Mouse (Mus musculus): ENCODE results near the gene Gpc4. TPM values are rescaled to one million over a fixed set of nuclear protein-coding genes. Genes with fewer than 3 reads are reported as not detected.

Gene Gpc4
- polyA plus RNA-seq (2012; ENCODE audit: insufficient read depth, low replicate concordance) = 1.6 and 3.6 TPM in 2 replicates

DNA sequence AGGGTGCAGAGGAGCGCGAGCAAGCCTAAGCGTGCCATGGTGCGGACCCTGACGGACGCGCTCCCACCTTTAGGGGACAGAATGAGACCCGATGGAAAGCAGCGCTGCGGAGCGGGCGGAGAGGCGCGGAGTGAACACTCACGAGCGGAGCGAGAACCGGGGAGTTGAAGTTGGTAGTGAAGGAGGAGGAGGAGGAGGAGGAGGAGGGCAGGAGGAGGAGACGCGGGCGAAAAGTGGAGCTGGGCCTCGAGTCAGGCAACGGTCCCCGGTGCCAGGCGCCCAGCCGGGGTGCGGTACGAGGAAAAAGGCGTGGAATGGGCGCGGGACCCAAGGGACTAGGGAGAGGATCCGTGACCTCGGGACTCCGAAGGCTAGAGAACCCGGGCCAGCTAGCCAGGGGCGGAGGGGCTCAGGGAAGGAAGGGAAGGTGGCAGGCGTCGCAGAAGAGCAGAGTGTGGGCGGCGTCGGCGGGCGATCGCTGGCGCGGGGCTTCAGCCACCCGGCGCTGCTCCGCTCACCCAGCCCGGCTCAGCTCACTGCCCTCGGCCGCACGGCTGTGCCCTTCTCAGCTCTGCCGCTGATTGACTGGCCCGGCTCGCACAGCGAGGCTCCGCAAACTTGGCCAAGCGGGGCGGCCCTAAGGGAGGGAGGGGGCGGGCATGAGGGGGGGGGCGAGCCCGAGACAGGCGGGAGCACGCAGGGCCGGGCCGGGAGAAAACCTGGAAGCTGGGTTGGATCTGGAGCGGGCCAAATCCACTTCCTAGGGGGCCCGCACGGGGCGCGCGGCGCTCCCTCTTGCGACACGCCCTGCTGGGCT, at the start of gene Gpc4:
TSS of gene Gpc4 (minus strand) at position 515 of the 817 bp plus-strand sequence.
- Histone ChIP-seq H3K4me1 (peaks cover 3% of the 10 kb centered on the region; the same call in 1 of the 2 replicates), H3K4me3 (replicated peaks) (peak within 1 kb of the TSS; percentile 86), H3K27me3 (replicated peaks) (peaks cover 56% of the 10 kb centered on the region), H3K36me3 (replicated peaks; ENCODE audit: low read length) (no peaks in the 10 kb centered on the region), H3K9me3 (peaks cover 16% of the 10 kb centered on the region; the same call in 1 of the 2 replicates)
- no peak for TF ChIP-seq GATA1 (IDR thresholded peaks at IDR 0.05; ENCODE audit: borderline replicate concordance, low read length)

DNA sequence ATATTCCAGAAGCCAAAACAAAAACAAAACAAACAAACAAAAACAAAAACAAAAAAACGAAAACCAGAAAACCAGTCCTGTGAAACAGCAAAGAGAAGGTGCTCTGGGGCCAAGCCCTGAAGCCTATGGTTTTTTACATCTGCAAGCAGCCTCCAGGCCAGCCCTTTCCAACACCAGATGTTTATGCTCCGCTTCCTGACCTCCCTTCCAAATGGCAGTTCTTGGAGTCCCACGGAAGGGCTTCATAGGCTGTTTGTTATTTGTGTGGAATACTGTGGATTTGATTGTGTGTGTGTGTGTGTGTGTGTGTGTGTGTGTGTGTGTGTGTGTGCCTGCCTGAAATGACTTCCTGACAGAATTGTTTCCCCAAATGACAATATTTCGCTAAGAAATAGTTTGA, 47.8 kb upstream of the Gpc4 start:
- TF ChIP-seq FLI1 (IDR thresholded peaks at IDR 0.05; ENCODE audit: low read length) (no peak), GATA1 (IDR thresholded peaks at IDR 0.05; ENCODE audit: borderline replicate concordance, low read length) (no peak)
- H3K27me3 ChIP-seq (replicated peaks) = peaks cover 12% of the 10 kb centered on the region
- H3K4me3 ChIP-seq (replicated peaks) = no peak overlapping the region
- H3K9me3 ChIP-seq = peaks cover 7% of the 10 kb centered on the region
- H3K36me3 ChIP-seq (replicated peaks; ENCODE audit: low read length) = no peaks in the 10 kb centered on the region
- H3K4me1 ChIP-seq = no peaks in the 10 kb centered on the region

DNA sequence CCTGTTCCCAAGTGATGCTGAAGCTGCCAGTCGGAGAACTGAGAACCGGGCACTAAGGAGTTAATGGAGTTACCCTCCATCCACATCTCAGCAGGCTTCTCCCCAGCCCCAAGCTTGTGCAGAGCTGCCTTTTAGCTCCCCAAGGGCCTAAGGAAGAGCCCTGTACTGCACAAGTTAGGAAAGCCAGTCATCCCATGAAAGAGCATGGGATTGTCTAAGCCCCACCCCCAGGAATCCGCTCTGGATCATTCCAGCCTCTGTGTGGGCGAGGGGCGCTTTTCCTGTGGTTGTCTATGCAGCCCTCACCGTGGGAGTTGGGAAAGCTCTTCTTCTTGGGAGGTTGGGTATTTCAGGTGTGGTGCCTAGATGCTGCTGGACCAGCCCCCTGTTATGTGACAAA, 34.8 kb upstream of the Gpc4 start:
- Histone ChIP-seq H3K36me3 (replicated peaks; ENCODE audit: low read length) (no peaks in the 10 kb centered on the region), H3K4me3 (replicated peaks) (no peak overlapping the region), H3K9me3 (no peaks in the 10 kb centered on the region), H3K4me1 (no peaks in the 10 kb centered on the region), H3K27me3 (replicated peaks) (peaks cover 6% of the 10 kb centered on the region)
- TF ChIP-seq FLI1 (IDR thresholded peaks at IDR 0.05; ENCODE audit: low read length) = no peak
- TF ChIP-seq GATA1 (IDR thresholded peaks at IDR 0.05; ENCODE audit: borderline replicate concordance, low read length) = no peak

DNA sequence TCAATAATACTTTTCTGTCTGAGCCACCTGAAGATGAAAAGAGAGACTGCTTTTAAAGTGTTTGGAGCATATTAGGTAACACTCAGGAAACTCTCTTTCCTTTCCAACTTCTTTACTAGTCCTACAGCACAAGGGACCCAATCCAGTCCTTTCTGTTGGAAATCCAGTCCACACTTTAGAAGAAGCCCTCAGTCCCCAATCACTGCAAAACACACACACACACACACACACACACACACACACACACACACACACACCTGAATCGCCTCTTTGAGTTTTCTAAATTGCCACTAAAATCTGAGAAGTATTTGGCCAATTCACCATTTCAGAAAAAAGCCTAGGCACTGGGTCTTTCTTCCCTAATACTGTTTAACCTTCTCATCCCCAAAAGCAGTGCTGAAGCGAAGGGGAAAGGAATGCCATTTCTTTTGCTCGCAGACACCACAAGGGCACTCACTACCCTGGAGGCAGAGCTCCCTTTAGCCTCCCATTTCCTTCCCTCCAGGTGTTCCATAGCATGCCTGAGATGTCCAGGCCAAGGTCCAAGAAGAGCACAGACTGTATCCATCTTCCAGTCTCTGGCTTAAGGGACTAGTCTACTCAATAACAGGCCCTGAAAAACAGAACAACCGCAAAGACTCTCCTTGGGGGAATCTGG, 28.4 kb upstream of the Gpc4 start:
- H3K4me3 ChIP-seq (replicated peaks) = no peak overlapping the region
- H3K9me3 ChIP-seq = peaks cover 7% of the 10 kb centered on the region; the same call in 1 of the 2 replicates
- H3K36me3 ChIP-seq (replicated peaks; ENCODE audit: low read length) = no peaks in the 10 kb centered on the region
- no peaks in the 10 kb centered on the region for H3K4me1 ChIP-seq
- H3K27me3 ChIP-seq (replicated peaks) = peaks cover 12% of the 10 kb centered on the region
- TF ChIP-seq FLI1 (IDR thresholded peaks at IDR 0.05; ENCODE audit: low read length) = no peak
- no peak for TF ChIP-seq GATA1 (IDR thresholded peaks at IDR 0.05; ENCODE audit: borderline replicate concordance, low read length)

DNA sequence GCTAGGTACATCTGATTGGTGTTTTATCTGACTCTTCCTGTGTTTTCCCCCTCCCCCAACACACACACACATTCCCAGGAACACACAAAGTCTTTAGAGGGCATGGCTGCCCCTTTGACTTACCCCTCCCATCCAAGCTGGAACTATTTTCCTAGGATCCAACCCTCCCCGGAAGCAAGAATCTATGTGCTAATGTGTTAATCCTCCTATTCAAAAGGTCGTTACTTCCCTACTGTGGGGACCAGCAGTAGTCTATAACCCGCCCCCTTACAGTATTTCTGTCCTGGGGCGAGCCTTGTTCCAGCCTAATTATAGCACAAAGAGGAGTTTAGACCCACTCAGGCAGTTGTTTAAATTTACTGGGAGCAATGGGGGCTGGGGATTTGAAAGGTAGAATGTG, 24.0 kb upstream of the Gpc4 start:
- no peaks in the 10 kb centered on the region for H3K36me3 ChIP-seq (replicated peaks; ENCODE audit: low read length)
- peaks cover 16% of the 10 kb centered on the region for H3K27me3 ChIP-seq (replicated peaks)
- no peak for TF ChIP-seq GATA1 (IDR thresholded peaks at IDR 0.05; ENCODE audit: borderline replicate concordance, low read length)
- no peak for TF ChIP-seq FLI1 (IDR thresholded peaks at IDR 0.05; ENCODE audit: low read length)
- H3K4me3 ChIP-seq (replicated peaks) = no peak overlapping the region
- no peaks in the 10 kb centered on the region for H3K4me1 ChIP-seq
- peaks cover 7% of the 10 kb centered on the region; the same call in 1 of the 2 replicates for H3K9me3 ChIP-seq

DNA sequence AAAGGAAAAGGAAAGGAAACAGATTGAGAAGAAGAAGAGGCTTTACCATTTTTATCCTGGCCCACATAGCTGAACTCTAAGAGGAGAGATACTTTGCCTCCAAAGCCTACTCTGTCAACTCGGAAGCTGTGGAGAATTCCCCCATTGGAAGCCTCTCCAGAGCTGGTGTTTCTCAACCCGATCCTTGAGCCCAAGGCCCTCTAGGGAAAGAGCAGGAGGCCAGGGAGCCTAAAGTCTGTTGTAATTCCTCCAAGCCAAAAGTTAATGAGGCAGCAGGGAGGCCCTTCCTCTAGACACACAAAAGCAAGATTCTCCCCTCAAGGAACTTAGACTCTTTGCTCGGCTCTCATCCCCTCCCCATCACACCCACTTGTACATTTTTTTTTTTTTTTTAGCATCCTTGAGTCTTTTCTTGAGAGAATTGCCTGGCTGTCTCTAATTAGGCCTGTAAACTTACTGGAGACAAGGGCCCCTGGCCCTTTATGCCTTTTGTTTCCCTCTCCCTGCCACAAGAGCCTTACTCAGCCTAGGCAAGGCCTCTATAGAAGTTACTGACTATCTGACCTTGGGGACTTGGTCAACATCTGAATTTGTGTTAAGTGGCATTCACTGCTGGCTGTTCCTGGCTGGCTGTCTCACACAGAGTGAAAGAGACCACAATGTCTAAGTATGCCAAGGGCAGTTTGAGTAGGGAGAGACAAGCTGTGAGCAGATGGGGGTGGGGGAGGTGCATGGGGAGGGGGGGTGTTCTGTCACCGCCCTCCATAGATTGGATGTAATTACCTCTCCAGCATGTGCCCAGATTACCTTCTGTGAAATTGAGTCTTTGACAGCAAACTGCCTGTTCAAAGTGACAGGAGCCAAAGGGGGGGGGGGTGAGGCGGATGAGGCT, 18.7 kb upstream of the Gpc4 start:
- no peak overlapping the region for H3K4me3 ChIP-seq (replicated peaks)

DNA sequence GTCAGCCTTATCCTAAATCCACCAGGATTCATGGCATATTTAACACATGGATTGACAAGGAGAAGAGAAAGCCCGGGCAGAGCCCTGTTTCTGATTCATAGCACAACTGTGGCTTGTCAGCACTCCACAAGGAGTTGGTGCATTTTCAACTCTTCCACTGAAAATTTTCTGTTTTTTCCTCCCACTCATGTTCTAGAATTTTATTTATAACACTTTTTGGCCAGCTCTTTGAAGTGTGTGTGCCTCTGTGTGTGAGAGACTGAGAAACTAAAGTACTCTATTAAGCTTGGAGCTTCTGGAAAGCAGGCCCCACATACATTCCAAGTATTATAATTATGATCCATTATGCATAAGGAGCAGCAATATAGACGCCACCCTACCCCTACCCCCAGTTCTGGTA, 16.3 kb upstream of the Gpc4 start:
- Histone ChIP-seq H3K4me3 (replicated peaks) (no peak overlapping the region), H3K36me3 (replicated peaks; ENCODE audit: low read length) (no peaks in the 10 kb centered on the region)

More for the DNA sequence above, 18.7 kb upstream of the Gpc4 start:
- peaks cover 7% of the 10 kb centered on the region for H3K27me3 ChIP-seq (replicated peaks)
- peaks cover 2% of the 10 kb centered on the region; the same call in 1 of the 2 replicates for H3K9me3 ChIP-seq
- TF ChIP-seq FLI1 (IDR thresholded peaks at IDR 0.05; ENCODE audit: low read length) (no peak), GATA1 (IDR thresholded peaks at IDR 0.05; ENCODE audit: borderline replicate concordance, low read length) (no peak)
- no peaks in the 10 kb centered on the region for H3K36me3 ChIP-seq (replicated peaks; ENCODE audit: low read length)
- no peaks in the 10 kb centered on the region for H3K4me1 ChIP-seq

DNA sequence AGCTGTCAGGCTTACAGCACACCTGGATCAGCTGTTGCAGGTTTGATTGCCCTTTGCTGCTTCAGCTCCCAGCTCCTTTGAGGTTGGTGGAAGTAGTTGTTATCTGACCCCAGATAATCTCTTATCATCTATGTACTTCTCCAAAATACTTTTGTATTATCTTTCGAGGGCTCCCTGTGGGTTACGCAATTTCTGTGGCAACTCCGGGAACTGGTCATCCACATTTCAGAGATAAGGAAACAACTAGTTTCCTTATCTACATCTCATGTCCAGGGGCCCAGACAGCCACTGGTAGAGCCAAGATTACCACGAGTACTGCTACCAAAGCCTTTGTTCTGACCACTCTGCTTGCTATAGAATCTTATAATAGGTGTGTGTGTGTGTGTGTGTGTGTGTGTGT, 12.0 kb upstream of the Gpc4 start:
- H3K9me3 ChIP-seq = no peaks in the 10 kb centered on the region
- no peaks in the 10 kb centered on the region for H3K4me1 ChIP-seq
- TF ChIP-seq GATA1 (IDR thresholded peaks at IDR 0.05; ENCODE audit: borderline replicate concordance, low read length) = no peak
- no peak for TF ChIP-seq FLI1 (IDR thresholded peaks at IDR 0.05; ENCODE audit: low read length)
- H3K36me3 ChIP-seq (replicated peaks; ENCODE audit: low read length) = no peaks in the 10 kb centered on the region
- peaks cover 5% of the 10 kb centered on the region for H3K27me3 ChIP-seq (replicated peaks)
- no peak overlapping the region for H3K4me3 ChIP-seq (replicated peaks)

More for the DNA sequence above, 16.3 kb upstream of the Gpc4 start:
- H3K27me3 ChIP-seq (replicated peaks) = peaks cover 6% of the 10 kb centered on the region
- TF ChIP-seq GATA1 (IDR thresholded peaks at IDR 0.05; ENCODE audit: borderline replicate concordance, low read length) (no peak), FLI1 (IDR thresholded peaks at IDR 0.05; ENCODE audit: low read length) (no peak)
- no peaks in the 10 kb centered on the region for H3K9me3 ChIP-seq
- H3K4me1 ChIP-seq = no peaks in the 10 kb centered on the region

DNA sequence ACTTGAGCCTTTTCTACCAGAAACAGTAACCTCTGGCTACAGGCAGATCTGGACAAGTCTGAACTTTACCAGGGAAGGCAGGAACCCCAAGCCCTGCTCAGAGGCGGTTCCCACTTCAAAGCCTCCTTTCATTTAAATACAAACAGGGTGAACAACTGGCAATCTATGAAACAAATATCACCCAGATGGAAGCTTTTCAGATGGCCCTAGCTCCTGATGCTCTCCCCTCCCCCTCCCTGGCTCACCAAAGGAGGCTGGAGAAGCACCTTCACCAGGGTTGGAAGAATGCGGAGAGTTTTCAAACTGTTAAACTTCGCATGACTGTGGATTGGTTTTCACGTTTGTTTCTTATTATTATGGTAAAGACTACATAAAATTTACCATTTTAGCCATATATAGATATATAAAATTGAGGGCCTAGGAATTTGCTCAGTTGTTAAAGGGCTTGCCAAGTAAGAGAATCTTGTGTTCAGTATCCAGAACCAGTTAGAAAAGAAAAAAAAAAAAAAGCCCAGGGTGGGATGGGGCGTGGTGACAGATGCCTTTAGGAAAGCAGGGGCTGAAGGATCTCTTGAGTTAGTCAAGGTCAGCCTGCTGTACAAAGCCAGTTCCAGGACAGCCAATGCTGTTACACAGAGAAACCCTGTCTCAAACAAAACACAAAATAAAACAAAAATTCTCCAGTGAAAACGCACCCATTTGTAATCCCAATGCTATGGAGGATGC, 2.6 kb upstream of the Gpc4 start:
- no peak overlapping the region for H3K4me3 ChIP-seq (replicated peaks)
- no peak for TF ChIP-seq FLI1 (IDR thresholded peaks at IDR 0.05; ENCODE audit: low read length)
- TF ChIP-seq GATA1 (IDR thresholded peaks at IDR 0.05; ENCODE audit: borderline replicate concordance, low read length) = no peak
- peaks cover 15% of the 10 kb centered on the region; the same call in 1 of the 2 replicates for H3K9me3 ChIP-seq
- peaks cover 51% of the 10 kb centered on the region for H3K27me3 ChIP-seq (replicated peaks)
- H3K36me3 ChIP-seq (replicated peaks; ENCODE audit: low read length) = no peaks in the 10 kb centered on the region
- H3K4me1 ChIP-seq = peaks cover 3% of the 10 kb centered on the region; the same call in 1 of the 2 replicates
